Mouse (Mus musculus) forelimb bud, embryonic 11.5 days (tissue): ENCODE measurements around the gene Rusc2.

Experiments
- DNase-seq: peaks from one replicate; pipeline ENCODE4 v3.0.0-alpha.2; 2012; ENCODE audit warnings: low read depth, low spot score

Rusc2 gene

GRCm38 (mm10) chr4:43415221-43416070 lies 33.7 kb downstream of the Rusc2 start:
- DNase-seq, result no peak

DNA sequence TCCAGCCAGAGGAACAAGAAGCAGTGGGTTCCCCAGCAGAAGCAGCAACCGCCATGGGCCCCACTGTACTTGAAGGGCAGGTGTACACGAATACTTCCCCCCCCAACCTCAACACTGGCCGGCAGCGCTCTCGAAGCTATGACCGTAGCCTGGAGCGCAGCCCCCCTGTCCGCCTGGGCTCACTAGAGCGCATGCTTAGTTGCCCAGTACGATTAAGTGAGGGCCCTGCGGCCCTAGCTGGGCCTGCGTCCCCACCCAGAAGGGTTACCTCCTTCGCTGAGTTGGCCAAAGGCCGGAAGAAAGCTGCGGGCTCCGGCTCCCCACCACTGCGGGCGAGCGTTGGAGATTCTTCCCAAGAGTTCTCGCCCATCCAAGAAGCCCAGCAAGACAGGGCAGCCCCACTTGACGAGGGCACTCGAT lies 34.3 kb downstream of the Rusc2 start:
- DNase-seq, result no peak

DNA sequence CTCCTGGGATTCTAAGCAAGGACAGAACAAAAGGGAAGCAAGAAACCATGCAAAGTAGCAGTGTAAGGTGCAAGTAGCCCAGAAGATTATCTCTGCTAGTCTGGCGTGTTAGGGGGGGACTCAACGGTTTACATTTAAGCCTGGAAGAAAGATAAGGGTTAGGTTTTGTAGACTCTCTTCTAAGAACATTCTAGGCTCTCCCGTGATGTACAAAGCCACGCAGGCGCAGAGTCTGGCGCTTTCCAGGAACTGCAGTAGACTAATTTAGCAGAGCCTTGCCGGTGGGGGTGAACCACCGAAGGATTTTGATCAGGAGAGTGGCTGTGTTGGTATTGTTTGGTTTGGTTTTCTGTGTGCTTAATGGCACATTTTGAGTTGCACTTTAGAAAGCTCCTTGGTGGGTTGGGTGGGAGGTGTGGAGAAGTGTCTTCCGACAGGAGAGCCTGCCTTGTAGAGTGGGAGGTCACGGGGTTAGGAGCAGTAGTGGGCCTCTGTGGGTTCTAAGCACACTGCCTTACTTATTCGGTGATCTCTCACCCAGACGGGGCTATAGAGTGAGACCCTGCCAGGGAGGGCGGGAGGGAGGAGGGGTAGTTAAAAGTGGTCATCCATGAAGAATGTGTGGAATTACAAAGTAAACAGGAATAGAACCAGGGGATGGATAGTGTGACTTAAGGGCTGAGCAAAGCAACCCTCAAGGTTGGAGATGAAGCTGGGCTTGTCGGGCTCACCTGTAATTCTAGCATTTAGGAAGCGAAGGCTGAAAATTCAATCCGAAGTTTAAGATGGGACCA lies 35.7 kb downstream of the Rusc2 start:
- DNase-seq, result no peak

DNA sequence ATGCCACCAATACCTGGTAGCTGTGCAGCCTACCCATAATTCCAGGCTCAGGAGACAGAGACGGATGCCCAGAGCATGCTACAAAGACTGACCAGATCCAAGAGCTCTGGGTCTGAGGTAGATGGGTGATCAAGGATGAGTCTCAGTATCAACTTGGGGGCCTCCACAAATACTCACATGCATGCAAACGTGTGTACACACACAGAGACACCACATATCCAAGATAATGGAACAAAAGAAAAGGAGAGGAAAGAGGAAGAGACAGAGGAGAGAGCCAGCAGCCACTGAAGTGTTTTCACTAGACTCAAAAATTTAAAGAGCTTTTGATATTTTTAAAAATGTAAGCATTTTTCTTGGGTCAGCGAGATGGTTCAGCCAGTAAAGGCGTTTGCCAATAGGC lies 36.7 kb downstream of the Rusc2 start:
- no peak for DNase-seq

DNA sequence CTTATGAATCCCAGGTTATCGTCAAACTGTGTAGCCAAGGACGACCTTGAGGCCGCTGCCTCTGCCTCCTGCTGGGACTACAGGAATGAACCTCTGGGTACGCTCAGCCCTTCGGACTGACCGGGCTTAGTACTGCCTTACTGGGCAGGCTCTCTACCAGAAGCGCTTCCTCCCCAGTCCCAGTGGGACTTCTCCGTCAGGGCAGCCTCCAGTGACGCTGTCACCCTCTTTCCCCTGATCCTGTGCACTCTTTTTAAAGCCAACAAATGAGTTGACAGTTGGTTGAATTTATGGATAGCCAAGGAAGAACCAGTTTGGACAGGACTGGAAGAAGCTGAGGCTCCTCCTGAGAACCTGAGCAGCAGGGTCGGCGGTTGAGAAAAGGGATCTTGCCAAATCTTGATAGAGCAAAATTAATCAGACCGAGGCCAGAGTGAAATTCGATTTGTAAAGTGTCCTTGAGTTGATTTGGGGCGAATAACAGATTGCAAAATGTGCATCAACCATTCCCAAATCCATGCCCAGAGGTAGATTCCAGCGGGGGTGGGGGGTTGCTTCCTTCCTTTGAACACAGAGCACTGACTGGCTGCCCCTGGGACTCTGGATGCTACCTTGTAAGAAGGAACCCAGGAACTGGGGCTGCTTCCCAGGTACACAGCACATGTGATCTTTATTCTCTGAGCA lies 37.3 kb downstream of the Rusc2 start:
- no peak for DNase-seq

DNA sequence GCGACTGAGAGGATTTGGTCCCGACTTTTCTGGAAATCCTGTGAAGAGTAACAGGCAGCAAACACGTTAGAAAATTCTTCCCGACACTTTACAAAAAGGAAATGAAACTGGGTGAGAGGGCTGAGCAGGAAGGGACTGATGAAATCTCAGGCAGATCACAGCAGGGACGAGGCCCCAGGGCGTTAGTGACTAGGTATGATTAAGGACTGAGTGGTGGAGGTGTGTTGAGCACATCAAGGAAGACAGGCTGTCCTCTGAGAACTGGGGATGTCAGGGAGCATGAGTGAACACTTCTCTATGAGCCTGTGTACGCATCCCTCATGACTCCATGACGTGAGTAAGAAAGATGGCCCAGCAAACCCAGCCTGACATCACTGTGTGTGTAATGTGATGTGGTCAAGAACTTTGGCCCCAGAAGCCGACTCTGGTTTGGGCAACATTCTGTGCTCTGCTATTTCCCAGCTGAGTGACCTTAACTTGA lies 38.1 kb downstream of the Rusc2 start:
- no peak for DNase-seq

DNA sequence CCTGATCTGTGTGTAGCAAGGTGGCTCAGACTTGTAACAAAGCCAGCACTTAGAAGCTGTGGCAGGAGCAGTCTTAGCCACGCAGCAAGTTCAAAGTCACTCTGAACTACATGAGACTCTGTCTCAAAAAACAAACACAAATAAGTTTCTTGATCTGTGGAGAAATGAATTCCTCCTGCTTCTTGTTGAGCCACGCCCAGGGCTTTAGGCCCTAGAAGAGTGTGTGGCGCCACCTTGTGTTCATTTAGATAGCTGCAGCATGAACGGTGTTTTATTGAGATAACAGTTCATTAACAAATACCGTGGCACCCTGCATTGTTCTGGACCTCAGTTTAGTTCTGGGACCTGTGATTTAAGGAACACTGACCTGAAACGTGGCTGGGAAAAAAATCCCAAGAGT lies 38.5 kb downstream of the Rusc2 start:
- DNase-seq, result peak; percentile 82

DNA sequence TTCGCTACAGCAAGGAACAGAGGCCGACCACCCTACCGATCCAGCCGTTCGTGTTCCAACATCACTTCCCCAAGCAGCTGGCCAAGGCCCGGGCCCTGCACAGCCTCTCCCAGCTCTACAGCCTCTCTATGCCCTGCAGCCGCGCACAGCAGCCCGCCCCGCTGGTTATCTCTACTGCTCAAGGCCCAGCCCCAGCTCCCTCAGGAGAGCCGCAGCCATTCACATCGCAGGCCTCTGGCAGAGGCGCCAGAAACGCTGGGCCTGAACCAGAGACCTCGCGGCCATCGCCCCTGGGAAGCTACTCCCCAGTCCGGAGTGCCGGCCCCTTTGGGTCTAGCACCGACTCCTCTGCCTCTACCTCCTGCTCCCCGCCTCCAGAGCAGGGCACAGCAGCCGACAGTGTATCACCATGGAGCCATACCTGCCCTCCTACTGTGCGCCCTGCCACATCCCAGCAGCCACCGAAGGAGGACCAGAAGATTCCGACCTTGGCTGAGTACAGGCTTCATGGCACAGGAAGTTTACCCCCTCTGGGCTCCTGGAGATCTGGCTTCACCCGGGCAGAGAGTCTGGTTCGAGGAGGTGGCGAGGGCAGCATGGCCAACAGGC lies 40.0 kb downstream of the Rusc2 start:
- no peak for DNase-seq

- DNase-seq, result no peak
Observed at GRCm38 (mm10) chr4:43423267-43423934, 41.6 kb downstream of the Rusc2 start.

DNA sequence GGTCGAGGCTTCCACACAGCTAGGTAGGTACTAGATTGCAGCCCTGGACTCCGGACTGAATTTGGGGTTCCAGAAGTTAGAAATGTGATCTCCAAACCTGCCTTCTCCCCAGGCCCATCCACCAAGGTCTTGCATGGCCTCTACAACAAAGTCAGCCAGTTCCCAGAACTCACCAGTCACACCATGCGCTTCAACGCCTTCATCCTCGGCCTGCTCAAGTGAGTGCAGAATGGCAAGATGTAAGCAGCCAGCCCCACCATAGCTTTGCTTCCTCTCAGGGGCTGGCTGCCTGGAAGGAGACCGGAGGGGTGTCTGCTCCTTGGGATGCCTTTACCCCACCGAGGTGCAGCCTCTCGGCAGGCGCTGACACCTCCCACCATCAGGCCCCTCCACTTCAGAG lies 42.3 kb downstream of the Rusc2 start:
- no peak for DNase-seq

- DNase-seq, result no peak
Observed at GRCm38 (mm10) chr4:43425197-43425596, 43.4 kb downstream of the Rusc2 start.

GRCm38 (mm10) chr4:43425648-43426380 lies 44.0 kb downstream of the Rusc2 start:
- no peak for DNase-seq

DNA sequence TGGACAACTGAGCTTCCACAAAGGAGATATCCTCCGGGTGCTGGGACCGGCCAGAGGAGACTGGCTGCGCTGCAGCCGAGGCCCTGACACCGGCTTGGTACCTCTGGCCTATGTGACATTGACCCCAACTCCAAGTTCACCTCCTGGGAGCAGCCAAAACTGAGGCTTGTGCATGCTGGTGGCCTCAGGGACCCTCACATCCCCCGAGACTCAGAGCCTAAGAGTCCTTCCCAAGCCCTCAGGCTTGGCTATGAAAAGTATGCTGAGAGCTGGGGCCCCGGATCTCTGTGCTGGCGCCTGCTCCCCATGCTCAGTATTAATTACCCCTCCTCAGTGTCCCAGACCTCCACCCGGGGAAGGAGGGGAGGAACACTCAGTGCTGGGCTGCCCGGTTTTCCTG lies 44.7 kb downstream of the Rusc2 start:
- no peak for DNase-seq

DNA sequence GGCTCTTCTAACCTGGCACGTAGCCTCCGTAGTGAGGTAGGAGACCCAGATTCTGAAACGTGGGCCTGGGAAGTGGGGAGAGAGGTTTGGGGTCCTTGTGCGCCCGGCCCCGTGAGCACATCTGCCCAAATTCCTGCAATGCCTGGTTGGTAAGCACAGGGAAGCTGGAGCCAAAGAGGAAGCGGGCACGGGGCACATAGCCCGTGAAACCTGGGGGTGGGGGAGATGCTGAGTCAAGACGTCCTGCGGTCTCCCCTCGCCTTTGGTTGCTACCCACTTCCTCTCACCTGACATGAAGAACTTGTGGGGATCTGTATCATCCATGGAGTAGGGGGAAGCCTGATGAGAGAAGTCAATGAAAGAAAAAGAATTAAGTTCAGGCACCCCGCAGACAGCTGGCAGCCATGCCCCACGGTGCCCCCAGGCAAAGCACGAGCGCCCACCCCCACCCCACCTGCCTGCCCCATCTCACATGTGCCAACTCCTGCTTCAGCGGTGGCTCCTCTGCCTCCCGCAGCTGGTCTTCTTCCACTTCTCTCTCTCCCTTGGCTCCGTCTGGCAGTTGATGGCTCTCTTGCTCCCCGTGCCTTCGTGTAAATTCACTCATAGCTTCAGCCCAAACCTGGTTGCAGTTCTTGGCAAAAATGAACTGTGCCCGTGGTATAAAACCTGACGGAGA lies 45.9 kb downstream of the Rusc2 start:
- no peak for DNase-seq

GRCm38 (mm10) chr4:43428180-43428861 lies 46.5 kb downstream of the Rusc2 start:
- no peak for DNase-seq

GRCm38 (mm10) chr4:43428946-43429345 lies 47.2 kb downstream of the Rusc2 start, which contains the start of gene Fam166b:
TSS of gene Fam166b (minus strand) at chr4:43429134.
- DNase-seq, result no peak

DNA sequence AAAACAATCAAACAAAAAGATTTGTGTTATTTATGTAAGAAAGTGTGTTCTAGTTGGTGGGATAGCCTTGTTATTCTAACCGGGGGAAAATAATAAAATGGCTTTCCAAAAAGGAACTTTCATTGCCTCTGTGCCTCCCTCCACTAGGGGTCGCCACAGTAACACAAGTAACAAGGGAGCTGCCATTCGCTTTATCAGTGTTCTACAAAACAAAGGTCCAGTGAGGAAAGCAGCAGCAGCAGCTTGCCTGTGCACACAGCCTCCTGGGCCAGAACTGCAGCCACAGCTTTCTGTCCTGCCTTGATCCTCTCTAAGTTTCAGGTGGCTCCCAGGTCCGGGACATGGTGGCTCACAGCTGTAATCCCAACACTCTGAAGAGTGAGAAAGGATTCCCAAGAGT lies 49.9 kb downstream of the Rusc2 start:
- peak; percentile 90 for DNase-seq

GRCm38 (mm10) chr4:43432832-43433231 lies 51.1 kb downstream of the Rusc2 start:
- no peak for DNase-seq

DNA sequence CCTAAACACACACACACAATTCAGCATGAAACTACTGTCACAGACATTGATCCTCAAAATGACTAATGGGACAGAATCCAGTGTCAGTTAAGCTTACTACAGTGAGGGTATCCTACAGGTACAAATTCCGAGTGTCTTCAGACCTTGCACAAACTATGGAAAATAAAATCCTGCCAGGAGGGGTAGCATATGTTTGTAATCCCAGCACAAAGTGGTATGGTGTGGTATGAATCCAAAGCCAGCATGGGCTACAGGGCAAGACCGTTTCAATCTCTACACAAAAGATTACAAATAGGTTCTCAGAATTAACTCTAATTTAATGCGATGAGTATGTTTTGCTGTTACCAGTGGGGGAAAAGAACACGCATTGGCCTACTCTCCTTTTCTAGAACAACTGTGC lies 59.9 kb downstream of the Rusc2 start, which contains the start of gene Tesk1:
Gene Tesk1 (plus strand): TSS at position 301 of the 400 bp plus-strand sequence.
- DNase-seq, result no peak
